Mouse (Mus musculus): ENCODE measurements around the gene Sgca. TPM values are rescaled to one million over a fixed set of nuclear protein-coding genes. Genes with fewer than 3 reads are reported as not detected.

Sgca gene
- polyA plus RNA-seq, 1 experiment from 2014 or later = 0.55 TPM

GRCm38 (mm10) chr11:94938296-94938695 lies 37.8 kb downstream of the Sgca start:
- peak overlapping the region; percentile 46 for H3K4me3 ChIP-seq (ENCODE audit: low read depth, low read length)
- ATAC-seq = no peak
- H3K9ac ChIP-seq (ENCODE audit: low read depth, low read length) = no peak overlapping the region
- no peaks in the 10 kb centered on the region for H3K4me1 ChIP-seq (replicated peaks; ENCODE audit: control insufficient read depth, insufficient read depth, low read length)
- H3K4me2 ChIP-seq (replicated peaks; ENCODE audit: low read depth) = peak overlapping the region; percentile 69
- no peak overlapping the region for H3K27ac ChIP-seq (ENCODE audit: low read depth, low read length)
- no peaks in the 10 kb centered on the region for H3K9me3 ChIP-seq (ENCODE audit: control insufficient read depth)
- WGBS = 22% methylated on average over 9 of the region's 9 CpGs
- H3K27me3 ChIP-seq (replicated peaks; ENCODE audit: control insufficient read depth, insufficient read depth, low read length) = peaks cover 35% of the 10 kb centered on the region
- peaks cover 13% of the 10 kb centered on the region; the same call in 1 of the 2 replicates for H3K36me3 ChIP-seq (ENCODE audit: control insufficient read depth, insufficient read depth)
- TF ChIP-seq CTCF (IDR thresholded peaks at IDR 0.05; ENCODE audit: low read depth) = no peak

- H3K27me3 ChIP-seq (replicated peaks; ENCODE audit: control insufficient read depth, insufficient read depth, low read length) = peaks cover 38% of the 10 kb centered on the region
- peak overlapping the region; percentile 46 for H3K4me3 ChIP-seq (ENCODE audit: low read depth, low read length)
- peak overlapping the region; percentile 69 for H3K4me2 ChIP-seq (replicated peaks; ENCODE audit: low read depth)
- ATAC-seq = no peak
- no peaks in the 10 kb centered on the region for H3K4me1 ChIP-seq (replicated peaks; ENCODE audit: control insufficient read depth, insufficient read depth, low read length)
- H3K9me3 ChIP-seq (ENCODE audit: control insufficient read depth) = no peaks in the 10 kb centered on the region
- no peak for TF ChIP-seq CTCF (IDR thresholded peaks at IDR 0.05; ENCODE audit: low read depth)
- peaks cover 13% of the 10 kb centered on the region; the same call in 1 of the 2 replicates for H3K36me3 ChIP-seq (ENCODE audit: control insufficient read depth, insufficient read depth)
- H3K9ac ChIP-seq (ENCODE audit: low read depth, low read length) = 0 out of 2 replicates have a peak overlapping the region, but pooled peaks have one; percentile 26
- H3K27ac ChIP-seq (ENCODE audit: low read depth, low read length) = peak overlapping the region; percentile 15; the same call in 1 of the 2 replicates
- 2% methylated on average over 15 of the region's 15 CpGs for WGBS
Measured at GRCm38 (mm10) chr11:94937787-94938186, 38.3 kb downstream of the Sgca start.

GRCm38 (mm10) chr11:94937335-94937781 lies 38.8 kb downstream of the Sgca start:
- H3K4me3 ChIP-seq (ENCODE audit: low read depth, low read length) = peak overlapping the region; percentile 46
- no peaks in the 10 kb centered on the region for H3K9me3 ChIP-seq (ENCODE audit: control insufficient read depth)
- peaks cover 38% of the 10 kb centered on the region for H3K27me3 ChIP-seq (replicated peaks; ENCODE audit: control insufficient read depth, insufficient read depth, low read length)
- 0 out of 2 replicates have a peak overlapping the region, but pooled peaks have one; percentile 26 for H3K9ac ChIP-seq (ENCODE audit: low read depth, low read length)
- peak overlapping the region; percentile 69 for H3K4me2 ChIP-seq (replicated peaks; ENCODE audit: low read depth)
- peaks cover 13% of the 10 kb centered on the region; the same call in 1 of the 2 replicates for H3K36me3 ChIP-seq (ENCODE audit: control insufficient read depth, insufficient read depth)
- WGBS = under 1% methylated on average over 18 of the region's 18 CpGs
- peak; percentile 35 for ATAC-seq
- TF ChIP-seq CTCF (IDR thresholded peaks at IDR 0.05; ENCODE audit: low read depth) = no peak
- peak overlapping the region; percentile 15; the same call in 1 of the 2 replicates for H3K27ac ChIP-seq (ENCODE audit: low read depth, low read length)
- H3K4me1 ChIP-seq (replicated peaks; ENCODE audit: control insufficient read depth, insufficient read depth, low read length) = no peaks in the 10 kb centered on the region

- under 1% methylated on average over 15 of the region's 17 CpGs for WGBS
- Histone ChIP-seq H3K27ac (ENCODE audit: low read depth, low read length) (peak overlapping the region; percentile 61; the same call in 1 of the 2 replicates), H3K36me3 (ENCODE audit: control insufficient read depth, insufficient read depth) (peaks cover 12% of the 10 kb centered on the region; the same call in 1 of the 2 replicates), H3K4me3 (ENCODE audit: low read depth, low read length) (peak overlapping the region; percentile 46), H3K4me1 (replicated peaks; ENCODE audit: control insufficient read depth, insufficient read depth, low read length) (no peaks in the 10 kb centered on the region), H3K27me3 (replicated peaks; ENCODE audit: control insufficient read depth, insufficient read depth, low read length) (peaks cover 38% of the 10 kb centered on the region), H3K9ac (ENCODE audit: low read depth, low read length) (peak overlapping the region; percentile 49; the same call in 1 of the 2 replicates), H3K9me3 (ENCODE audit: control insufficient read depth) (no peaks in the 10 kb centered on the region), H3K4me2 (replicated peaks; ENCODE audit: low read depth) (peak overlapping the region; percentile 69)
- peak; percentile 63 for ATAC-seq
- peak; percentile 90 for TF ChIP-seq CTCF (IDR thresholded peaks at IDR 0.05; ENCODE audit: low read depth)
Measured at GRCm38 (mm10) chr11:94936851-94937295, 39.3 kb downstream of the Sgca start.

- Histone ChIP-seq H3K9me3 (ENCODE audit: control insufficient read depth) (no peaks in the 10 kb centered on the region), H3K4me1 (replicated peaks; ENCODE audit: control insufficient read depth, insufficient read depth, low read length) (no peaks in the 10 kb centered on the region), H3K9ac (ENCODE audit: low read depth, low read length) (peak within 1 kb of the TSS; percentile 49), H3K36me3 (ENCODE audit: control insufficient read depth, insufficient read depth) (0 out of 2 replicates have a peak, but pooled peaks cover 4% of the 10 kb centered on the region), H3K27ac (ENCODE audit: low read depth, low read length) (peak within 1 kb of the TSS; percentile 61; the same call in 1 of the 2 replicates), H3K4me2 (replicated peaks; ENCODE audit: low read depth) (peak within 1 kb of the TSS; percentile 69), H3K27me3 (replicated peaks; ENCODE audit: control insufficient read depth, insufficient read depth, low read length) (peaks cover 38% of the 10 kb centered on the region), H3K4me3 (ENCODE audit: low read depth, low read length) (peak within 1 kb of the TSS; percentile 46)
- WGBS = 24% methylated on average over 19 of the region's 19 CpGs
- no peak for TF ChIP-seq CTCF (IDR thresholded peaks at IDR 0.05; ENCODE audit: low read depth)
- 0 out of 2 replicates have a peak, but pooled peaks have one; percentile 29 for ATAC-seq
Measured at GRCm38 (mm10) chr11:94936045-94936444, 40.1 kb downstream of the Sgca start, which contains the start of gene Col1a1. Col1a1 (plus strand) TSS chr11:94936224.

GRCm38 (mm10) chr11:94934526-94934925 lies 41.6 kb downstream of the Sgca start:
- H3K4me2 ChIP-seq (replicated peaks; ENCODE audit: low read depth) = peak overlapping the region; percentile 30; the same call in 1 of the 2 replicates
- no peak overlapping the region for H3K4me3 ChIP-seq (ENCODE audit: low read depth, low read length)

More at GRCm38 (mm10) chr11:94934526-94934925, 41.6 kb downstream of the Sgca start:
- TF ChIP-seq CTCF (IDR thresholded peaks at IDR 0.05; ENCODE audit: low read depth) = no peak
- WGBS = 24% methylated on average over 11 of the region's 11 CpGs
- no peaks in the 10 kb centered on the region for H3K4me1 ChIP-seq (replicated peaks; ENCODE audit: control insufficient read depth, insufficient read depth, low read length)
- no peaks in the 10 kb centered on the region for H3K36me3 ChIP-seq (ENCODE audit: control insufficient read depth, insufficient read depth)
- 0 out of 2 replicates have a peak overlapping the region, but pooled peaks have one; percentile 54 for H3K27ac ChIP-seq (ENCODE audit: low read depth, low read length)
- ATAC-seq = no peak
- no peaks in the 10 kb centered on the region for H3K9me3 ChIP-seq (ENCODE audit: control insufficient read depth)
- H3K9ac ChIP-seq (ENCODE audit: low read depth, low read length) = no peak overlapping the region
- H3K27me3 ChIP-seq (replicated peaks; ENCODE audit: control insufficient read depth, insufficient read depth, low read length) = peaks cover 23% of the 10 kb centered on the region

Data from intestine, postnatal 0 days (tissue).